Mouse (Mus musculus): ENCODE measurements around the gene H2-Ab1. TPM values are rescaled to one million over a fixed set of nuclear protein-coding genes. Genes with fewer than 3 reads are reported as not detected.

Gene H2-Ab1
- total RNA-seq, 1 experiment, result 1.9 TPM

DNA sequence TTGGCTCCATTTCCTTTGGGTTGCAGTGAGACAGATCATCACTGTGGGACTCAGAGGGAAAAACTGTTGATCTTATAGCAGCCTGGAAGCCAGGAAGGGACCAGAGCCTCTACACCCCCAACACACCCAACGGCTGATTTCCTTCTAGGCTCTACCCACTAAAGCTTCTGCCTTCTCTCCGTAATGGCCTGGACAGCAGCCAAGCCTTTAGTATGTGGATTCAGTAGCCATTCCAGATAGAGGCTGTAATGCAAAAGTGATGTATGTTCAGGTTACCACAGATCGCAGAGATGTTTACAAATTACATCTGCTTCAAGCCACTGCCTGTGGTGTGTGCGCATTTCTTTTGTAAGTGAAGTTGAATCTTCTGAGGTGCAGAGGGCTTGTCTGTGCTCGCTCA lies 3.1 kb downstream of the H2-Ab1 start:
- Histone ChIP-seq H3K9ac (ENCODE audit: insufficient read depth, low read depth, low read length, poor library complexity, severe bottlenecking) (no peak overlapping the region), H3K4me1 (ENCODE audit: control insufficient read depth in 2 of 2, insufficient read depth in 2 of 2, low read length in 2 of 2, poor library complexity in 1 of 2) (peaks cover 0 to 2% of the 10 kb centered on the region in 2 experiments; a peak in 1 of 4 replicates), H3K4me3 (ENCODE audit: insufficient read depth in 1 of 2, low read depth in 1 of 2, low read length in 2 of 2, poor library complexity in 1 of 2, severe bottlenecking in 1 of 2) (no peak overlapping the region), H3K36me3 (ENCODE audit: control insufficient read depth, insufficient read depth, low read length, poor library complexity, severe bottlenecking) (no peaks in the 10 kb centered on the region), H3K27ac (ENCODE audit: insufficient read depth, low read depth, low read length, poor library complexity, severe bottlenecking) (no peak overlapping the region), H3K9me3 (ENCODE audit: control insufficient read depth, insufficient read depth, low read depth, low read length) (no peaks in the 10 kb centered on the region)
- in situ Hi-C loops (cut with MboI; ENCODE audit: low sequenced_read_pairs in 2 of 2, unreplicated experiment in 2 of 2), result no loop called here
- no peak for DNase-seq (ENCODE audit: low read depth, low spot score)
- TF ChIP-seq CHD2 (IDR thresholded peaks at IDR 0.05; ENCODE audit: low read depth, low read length), result no peak
- TF ChIP-seq ZNF384 (IDR thresholded peaks at IDR 0.05; ENCODE audit: low read depth, low read length), result no peak
- TF ChIP-seq ZC3H11A (IDR thresholded peaks at IDR 0.05; ENCODE audit: borderline replicate concordance, low read depth, low read length), result no peak
- no peak for TF ChIP-seq HCFC1 (IDR thresholded peaks at IDR 0.05; ENCODE audit: borderline replicate concordance, insufficient read depth, low read length)
- no peak for TF ChIP-seq MAFK (IDR thresholded peaks at IDR 0.05; ENCODE audit: insufficient read depth, low read depth, low read length)

- peak; percentile 58 for DNase-seq (ENCODE audit: low read depth, low spot score)
- H3K4me1 ChIP-seq (ENCODE audit: control insufficient read depth in 2 of 2, insufficient read depth in 2 of 2, low read length in 2 of 2, poor library complexity in 1 of 2), result peaks cover 0 to 2% of the 10 kb centered on the region in 2 experiments; a peak in 1 of 4 replicates
- TF ChIP-seq CHD2 (IDR thresholded peaks at IDR 0.05; ENCODE audit: low read depth, low read length) (peak; percentile 96), MAFK (IDR thresholded peaks at IDR 0.05; ENCODE audit: insufficient read depth, low read depth, low read length) (no peak)
- no peaks in the 10 kb centered on the region for H3K36me3 ChIP-seq (ENCODE audit: control insufficient read depth, insufficient read depth, low read length, poor library complexity, severe bottlenecking)
- H3K27ac ChIP-seq (ENCODE audit: insufficient read depth, low read depth, low read length, poor library complexity, severe bottlenecking), result no peak overlapping the region
- H3K4me3 ChIP-seq (ENCODE audit: insufficient read depth in 1 of 2, low read depth in 1 of 2, low read length in 2 of 2, poor library complexity in 1 of 2, severe bottlenecking in 1 of 2), result no peak overlapping the region
- H3K9ac ChIP-seq (ENCODE audit: insufficient read depth, low read depth, low read length, poor library complexity, severe bottlenecking), result no peak overlapping the region
- H3K9me3 ChIP-seq (ENCODE audit: control insufficient read depth, insufficient read depth, low read depth, low read length), result no peaks in the 10 kb centered on the region
- in situ Hi-C loops (cut with MboI; ENCODE audit: low sequenced_read_pairs in 2 of 2, unreplicated experiment in 2 of 2), result no loop called here
Observed at GRCm38 (mm10) chr17:34261502-34261901, 4.0 kb downstream of the H2-Ab1 start.

- H3K27ac ChIP-seq (ENCODE audit: insufficient read depth, low read depth, low read length, poor library complexity, severe bottlenecking), result no peak overlapping the region
- no peaks in the 10 kb centered on the region for H3K9me3 ChIP-seq (ENCODE audit: control insufficient read depth, insufficient read depth, low read depth, low read length)
- peak; percentile 83 for DNase-seq (ENCODE audit: low read depth, low spot score)
- TF ChIP-seq CHD2 (IDR thresholded peaks at IDR 0.05; ENCODE audit: low read depth, low read length) (peak; percentile 96), ZC3H11A (IDR thresholded peaks at IDR 0.05; ENCODE audit: borderline replicate concordance, low read depth, low read length) (no peak)
- H3K9ac ChIP-seq (ENCODE audit: insufficient read depth, low read depth, low read length, poor library complexity, severe bottlenecking), result no peak overlapping the region
- no peaks in the 10 kb centered on the region for H3K36me3 ChIP-seq (ENCODE audit: control insufficient read depth, insufficient read depth, low read length, poor library complexity, severe bottlenecking)
- in situ Hi-C loops (cut with MboI; ENCODE audit: low sequenced_read_pairs in 2 of 2, unreplicated experiment in 2 of 2), result no loop called here
- peak overlapping the region; percentile 51 to 62 for H3K4me3 ChIP-seq (ENCODE audit: insufficient read depth in 1 of 2, low read depth in 1 of 2, low read length in 2 of 2, poor library complexity in 1 of 2, severe bottlenecking in 1 of 2)
- peaks cover 0 to 2% of the 10 kb centered on the region in 2 experiments; a peak in 1 of 4 replicates for H3K4me1 ChIP-seq (ENCODE audit: control insufficient read depth in 2 of 2, insufficient read depth in 2 of 2, low read length in 2 of 2, poor library complexity in 1 of 2)
Observed at GRCm38 (mm10) chr17:34263068-34263467, 5.6 kb downstream of the H2-Ab1 start.

DNA sequence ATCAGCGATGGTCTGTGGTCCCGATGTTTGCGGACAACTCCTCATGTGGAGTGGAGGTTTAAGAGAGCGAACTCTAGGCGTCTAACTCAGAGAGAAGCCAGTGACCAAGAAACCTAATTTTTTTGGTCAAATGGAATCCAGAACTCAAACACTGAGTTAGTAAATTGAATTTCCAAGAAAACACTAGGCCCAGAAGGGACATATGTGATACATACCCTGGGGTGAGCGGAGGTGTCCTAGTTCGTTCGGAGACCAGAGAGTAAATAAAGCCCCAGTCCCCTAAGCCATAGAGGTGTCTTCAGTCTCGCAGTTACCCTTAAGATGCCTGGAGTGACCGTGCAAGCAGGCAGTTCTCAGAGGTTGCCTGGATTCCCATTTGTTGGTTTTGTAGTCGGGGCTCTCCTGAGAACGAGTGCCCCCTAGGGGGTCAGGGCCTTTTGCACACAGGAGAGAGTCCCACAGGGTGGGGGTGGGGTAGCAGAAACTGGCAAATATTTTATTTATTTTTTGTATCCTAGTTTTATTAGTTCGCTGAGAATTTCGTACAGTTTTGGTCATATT lies 6.4 kb downstream of the H2-Ab1 start:
- in situ Hi-C loops (cut with MboI; ENCODE audit: low sequenced_read_pairs in 2 of 2, unreplicated experiment in 2 of 2), result no loop called here
- peaks cover 0 to 2% of the 10 kb centered on the region in 2 experiments; a peak in 1 of 4 replicates for H3K4me1 ChIP-seq (ENCODE audit: control insufficient read depth in 2 of 2, insufficient read depth in 2 of 2, low read length in 2 of 2, poor library complexity in 1 of 2)
- H3K9me3 ChIP-seq (ENCODE audit: control insufficient read depth, insufficient read depth, low read depth, low read length), result no peaks in the 10 kb centered on the region
- TF ChIP-seq ZNF384 (IDR thresholded peaks at IDR 0.05; ENCODE audit: low read depth, low read length) (no peak), MAFK (IDR thresholded peaks at IDR 0.05; ENCODE audit: insufficient read depth, low read depth, low read length) (no peak), HCFC1 (IDR thresholded peaks at IDR 0.05; ENCODE audit: borderline replicate concordance, insufficient read depth, low read length) (no peak), CHD2 (IDR thresholded peaks at IDR 0.05; ENCODE audit: low read depth, low read length) (no peak), ZC3H11A (IDR thresholded peaks at IDR 0.05; ENCODE audit: borderline replicate concordance, low read depth, low read length) (no peak)
- H3K27ac ChIP-seq (ENCODE audit: insufficient read depth, low read depth, low read length, poor library complexity, severe bottlenecking), result no peak overlapping the region
- H3K4me3 ChIP-seq (ENCODE audit: insufficient read depth in 1 of 2, low read depth in 1 of 2, low read length in 2 of 2, poor library complexity in 1 of 2, severe bottlenecking in 1 of 2), result peak overlapping the region in 1 of 2 experiments; percentile 62; a peak in 1 of 4 replicates
- no peak overlapping the region for H3K9ac ChIP-seq (ENCODE audit: insufficient read depth, low read depth, low read length, poor library complexity, severe bottlenecking)
- DNase-seq (ENCODE audit: low read depth, low spot score), result no peak
- no peaks in the 10 kb centered on the region for H3K36me3 ChIP-seq (ENCODE audit: control insufficient read depth, insufficient read depth, low read length, poor library complexity, severe bottlenecking)

Measured in ES-E14 (cell line).